29 mouse cellular contexts compared by ENCODE assay signal in genomic region chr4:108601870-108602269, GRCm38 (mm10).
"Had no signal": no experiment of that assay in that cellular context is flagged by ENCODE, and none has a peak within 500 bp of the region (broad histone marks: within the 10 kb centered on the region; RNA-seq: fewer than 3 reads in every experiment).

No protein-coding gene starts in this region.

- DNase-seq: cerebellum, adult 18-20 months; cerebellum, adult 2 months; cerebellum, adult 8-10 months; cerebellum, adult 9-10 months; cerebellum, adult 9-11 months; cerebellum, postnatal 10 days; cerebellum, postnatal 14 days; cerebellum, postnatal 25 days; cerebellum, postnatal 36 days; embryo, embryonic 11 days; forebrain, postnatal 0 days; gastrocnemius, adult 2 months; gastrocnemius, postnatal 10 days; gastrocnemius, postnatal 14 days; gastrocnemius, postnatal 25 days; gastrocnemius, postnatal 36 days; heart, adult 11 months; heart, adult 18-20 months had no signal

- H3K4me1 ChIP-seq: embryonic facial prominence, embryonic 10.5 days; embryonic facial prominence, embryonic 12.5 days; embryonic facial prominence, embryonic 13.5 days; embryonic facial prominence, embryonic 15.5 days; forebrain, embryonic 10.5 days; forebrain, embryonic 12.5 days; forebrain, embryonic 13.5 days; forebrain, embryonic 15.5 days had no signal

- H3K9me3 ChIP-seq: embryonic facial prominence, embryonic 12.5 days; embryonic facial prominence, embryonic 13.5 days; embryonic facial prominence, embryonic 15.5 days; forebrain, embryonic 12.5 days; forebrain, embryonic 13.5 days; forebrain, embryonic 15.5 days had no signal

- ATAC-seq: forebrain, embryonic 13.5 days; forebrain, embryonic 14.5 days; forebrain, embryonic 15.5 days; forebrain, embryonic 16.5 days; forebrain, postnatal 0 days had no signal

- H3K4me3 ChIP-seq: embryonic facial prominence, embryonic 10.5 days; embryonic facial prominence, embryonic 12.5 days; embryonic facial prominence, embryonic 13.5 days; embryonic facial prominence, embryonic 15.5 days; erythroblast, embryonic 14.5 days; forebrain, embryonic 10.5 days; forebrain, embryonic 12.5 days; forebrain, embryonic 13.5 days; forebrain, embryonic 15.5 days; gastrocnemius, adult 2 months had no signal

- H3K27me3 ChIP-seq: embryonic facial prominence, embryonic 12.5 days; embryonic facial prominence, embryonic 13.5 days; embryonic facial prominence, embryonic 15.5 days; forebrain, embryonic 12.5 days; forebrain, embryonic 13.5 days; forebrain, embryonic 15.5 days had no signal

- H3K9ac ChIP-seq: embryonic facial prominence, embryonic 12.5 days; embryonic facial prominence, embryonic 13.5 days; embryonic facial prominence, embryonic 15.5 days; forebrain, embryonic 12.5 days; forebrain, embryonic 13.5 days; forebrain, embryonic 15.5 days; forebrain, postnatal 0 days had no signal

- H3K4me2 ChIP-seq: embryonic facial prominence, embryonic 12.5 days; embryonic facial prominence, embryonic 13.5 days; embryonic facial prominence, embryonic 15.5 days; forebrain, embryonic 12.5 days; forebrain, embryonic 13.5 days; forebrain, embryonic 15.5 days had no signal

- H3K27ac ChIP-seq: embryonic facial prominence, embryonic 10.5 days; embryonic facial prominence, embryonic 12.5 days; embryonic facial prominence, embryonic 13.5 days; embryonic facial prominence, embryonic 15.5 days; forebrain, embryonic 10.5 days; forebrain, embryonic 12.5 days; forebrain, embryonic 13.5 days; forebrain, embryonic 15.5 days; gastrocnemius, adult 2 months had no signal
